Mouse (Mus musculus) CH12.LX (cell line): ENCODE results near the gene Tmem52. TPM values are rescaled to one million over a fixed set of nuclear protein-coding genes. Genes with fewer than 3 reads are reported as not detected.

Experiments used
- DNase-seq: peaks from one replicate; pipeline ENCODE4 v3.0.0-alpha.2; 2013; ENCODE audit errors: extremely low read depth
- H3K27ac ChIP-seq: 2 replicates; pipeline ENCODE4 v1.5.1; 2012; ENCODE audit warnings: low read depth, mild to moderate bottlenecking, control low read depth, moderate library complexity; ENCODE audit not compliant: insufficient read depth
- H3K27me3 ChIP-seq: replicated peaks from 2 replicates; pipeline ENCODE3; 2012; ENCODE audit warnings: inconsistent platforms
- H3K36me3 ChIP-seq, 2 experiments: replicated peaks in 1 of 2; 2 replicates each; pipeline versions ENCODE3 to v1.6.1; 2012; ENCODE audit warnings: inconsistent platforms in 1 of 2, low read length in 1 of 2, mild to moderate bottlenecking in 1 of 2, mixed read lengths in 1 of 2, moderate library complexity in 1 of 2; ENCODE audit not compliant: control insufficient read depth in 1 of 2, insufficient read depth in 1 of 2
- H3K4me1 ChIP-seq, 2 experiments: 2 replicates each; pipeline ENCODE4 v1.6.1; 2012; ENCODE audit warnings: inconsistent platforms in 1 of 2, moderate library complexity in 1 of 2; ENCODE audit not compliant: insufficient read depth in 2 of 2, control insufficient read depth in 1 of 2
- H3K4me2 ChIP-seq: 2 replicates; pipeline ENCODE4 v1.6.1; 2012; ENCODE audit warnings: low read depth, mild to moderate bottlenecking, control low read depth; ENCODE audit not compliant: poor library complexity, insufficient read depth, severe bottlenecking
- H3K4me3 ChIP-seq, 3 experiments: fragments of 150-350 bp in 1 of 3; sonication (generic) in 1 of 3; replicated peaks in 1 of 3; 2 replicates each; pipeline versions ENCODE3 to v1.5.1; 2011 to 2012; ENCODE audit warnings: low read depth in 2 of 3, low read length in 2 of 3, mild to moderate bottlenecking in 2 of 3, moderate library complexity in 2 of 3, control low read depth in 1 of 3, improper control_type of control experiment in 1 of 3, inconsistent platforms in 1 of 3, mixed read lengths in 1 of 3; ENCODE audit not compliant: poor library complexity in 1 of 3
- H3K79me2 ChIP-seq: replicated peaks from 2 replicates; pipeline ENCODE4 v1.6.1; 2012; ENCODE audit warnings: mild to moderate bottlenecking, moderate library complexity; ENCODE audit not compliant: control insufficient read depth, poor library complexity, insufficient read depth, severe bottlenecking; ENCODE audit errors: extremely low read depth
- H3K9ac ChIP-seq: 2 replicates; pipeline ENCODE4 v1.6.1; 2012; ENCODE audit warnings: low read depth, mild to moderate bottlenecking, control low read depth, moderate library complexity; ENCODE audit not compliant: insufficient read depth
- H3K9me3 ChIP-seq: replicated peaks from 2 replicates; pipeline ENCODE3; 2012; ENCODE audit warnings: low read length, inconsistent platforms, mixed read lengths
- CHD1 ChIP-seq: IDR thresholded peaks from 2 replicates; pipeline ENCODE4 v1.6.1; 2012; ENCODE audit warnings: low read depth, low read length, improper control_type of control experiment, inconsistent platforms
- CHD2 ChIP-seq: IDR thresholded peaks from 2 replicates; pipeline ENCODE4 v1.6.1; 2011; ENCODE audit warnings: low read length, improper control_type of control experiment
- EP300 ChIP-seq: IDR thresholded peaks from 2 replicates; pipeline ENCODE4 v1.6.1; 2011; ENCODE audit warnings: low read length, improper control_type of control experiment
- HCFC1 ChIP-seq: IDR thresholded peaks from 2 replicates; pipeline ENCODE4 v1.6.1; 2012; ENCODE audit warnings: low read depth, mild to moderate bottlenecking, inconsistent platforms, low read length, improper control_type of control experiment
- IRF4 ChIP-seq: IDR thresholded peaks from 2 replicates; pipeline ENCODE4 v1.6.1; 2014; ENCODE audit warnings: low read depth, mild to moderate bottlenecking, inconsistent platforms, low read length, improper control_type of control experiment
- MAX ChIP-seq: IDR thresholded peaks from 2 replicates; pipeline ENCODE4 v1.6.1; 2011; ENCODE audit warnings: low read length, improper control_type of control experiment
- MEF2A ChIP-seq: IDR thresholded peaks from 2 replicates; pipeline ENCODE4 v1.6.1; 2014; ENCODE audit warnings: low read depth, mild to moderate bottlenecking, inconsistent platforms, low read length, improper control_type of control experiment, borderline replicate concordance
- NRF1 ChIP-seq: IDR thresholded peaks from 2 replicates; pipeline ENCODE4 v1.6.1; 2014; ENCODE audit warnings: low read depth, mild to moderate bottlenecking, inconsistent platforms, low read length, improper control_type of control experiment, moderate library complexity
- POLR2A ChIP-seq: IDR thresholded peaks from 2 replicates; pipeline ENCODE4 v1.6.1; 2011; ENCODE audit warnings: low read depth, mild to moderate bottlenecking, improper control_type of control experiment, low read length
- POLR2AphosphoS2 ChIP-seq: IDR thresholded peaks from 2 replicates; pipeline ENCODE4 v1.6.1; 2011; ENCODE audit warnings: low read depth, low read length, improper control_type of control experiment
- RAD21 ChIP-seq: IDR thresholded peaks from 2 replicates; pipeline ENCODE4 v1.6.1; 2011; ENCODE audit warnings: low read depth, mild to moderate bottlenecking, low read length, improper control_type of control experiment, moderate library complexity
- SIN3A ChIP-seq: IDR thresholded peaks from 2 replicates; pipeline ENCODE4 v1.6.1; 2012; ENCODE audit warnings: low read length, improper control_type of control experiment, inconsistent platforms
- SMC3 ChIP-seq: IDR thresholded peaks from 2 replicates; pipeline ENCODE4 v1.6.1; 2011; ENCODE audit warnings: low read depth, low read length, improper control_type of control experiment
- TCF12 ChIP-seq: IDR thresholded peaks from 2 replicates; pipeline ENCODE4 v1.6.1; 2014; ENCODE audit warnings: low read depth, mild to moderate bottlenecking, inconsistent platforms, low read length, improper control_type of control experiment
- UBTF ChIP-seq: IDR thresholded peaks from 2 replicates; pipeline ENCODE4 v1.6.1; 2012; ENCODE audit warnings: low read depth, mild to moderate bottlenecking, inconsistent platforms, low read length, improper control_type of control experiment, moderate library complexity
- USF1 ChIP-seq: IDR thresholded peaks from 2 replicates; pipeline ENCODE4 v1.6.1; 2014; ENCODE audit warnings: low read depth, mild to moderate bottlenecking, inconsistent platforms, low read length, improper control_type of control experiment
- ZC3H11A ChIP-seq: IDR thresholded peaks from 2 replicates; pipeline ENCODE4 v1.6.1; 2012; ENCODE audit warnings: low read depth, mild to moderate bottlenecking, inconsistent platforms, low read length, improper control_type of control experiment
- ZKSCAN1 ChIP-seq: IDR thresholded peaks from 2 replicates; pipeline ENCODE4 v1.6.1; 2012; ENCODE audit warnings: low read depth, inconsistent platforms, low read length, improper control_type of control experiment, borderline replicate concordance
- ZMIZ1 ChIP-seq: IDR thresholded peaks from 2 replicates; pipeline ENCODE4 v1.6.1; 2012; ENCODE audit warnings: low read depth, mild to moderate bottlenecking, inconsistent platforms, low read length, improper control_type of control experiment
- dilution Hi-C: fragments of 300-500 bp; cut with MboI; formaldehyde crosslinking; loops from 2 replicates; pipeline ENCODE4 v1.14.3; 2020; ENCODE audit warnings: low sequenced_read_pairs; ENCODE audit not compliant: extremely low pct_unique_long_range_greater_than_20kb, extremely low pct_ligation_motif_present
- in situ Hi-C: fragments of 300-500 bp; cut with MboI; formaldehyde crosslinking; loops from 3 replicates; pipeline ENCODE4 v1.14.3; 2019; ENCODE audit warnings: low sequenced_read_pairs, low pct_ligation_motif_present, low pct_unique_long_range_greater_than_20kb, mixed read lengths
- polyA plus RNA-seq: library from polyadenylated mRNA; unstranded; fragments of >175 nt; gene quantifications from 2 replicates; pipeline ENCODE4 v1.2.1, GENCODE M21; 2012; ENCODE audit warnings: low read depth; ENCODE audit not compliant: insufficient read length
- total RNA-seq, 2 experiments: library from RNA; depleted of rRNA; stranded (reverse); fragments of 300-350 nt in 1 of 2; fragments of >200 nt in 1 of 2; gene quantifications; 2 replicates each; pipeline ENCODE4 v1.2.3; 2012 to 2014

The Tmem52 gene
- total and polyA plus RNA-seq, 3 experiments = 0.34 to 0.59 TPM; not detected in 1

DNA sequence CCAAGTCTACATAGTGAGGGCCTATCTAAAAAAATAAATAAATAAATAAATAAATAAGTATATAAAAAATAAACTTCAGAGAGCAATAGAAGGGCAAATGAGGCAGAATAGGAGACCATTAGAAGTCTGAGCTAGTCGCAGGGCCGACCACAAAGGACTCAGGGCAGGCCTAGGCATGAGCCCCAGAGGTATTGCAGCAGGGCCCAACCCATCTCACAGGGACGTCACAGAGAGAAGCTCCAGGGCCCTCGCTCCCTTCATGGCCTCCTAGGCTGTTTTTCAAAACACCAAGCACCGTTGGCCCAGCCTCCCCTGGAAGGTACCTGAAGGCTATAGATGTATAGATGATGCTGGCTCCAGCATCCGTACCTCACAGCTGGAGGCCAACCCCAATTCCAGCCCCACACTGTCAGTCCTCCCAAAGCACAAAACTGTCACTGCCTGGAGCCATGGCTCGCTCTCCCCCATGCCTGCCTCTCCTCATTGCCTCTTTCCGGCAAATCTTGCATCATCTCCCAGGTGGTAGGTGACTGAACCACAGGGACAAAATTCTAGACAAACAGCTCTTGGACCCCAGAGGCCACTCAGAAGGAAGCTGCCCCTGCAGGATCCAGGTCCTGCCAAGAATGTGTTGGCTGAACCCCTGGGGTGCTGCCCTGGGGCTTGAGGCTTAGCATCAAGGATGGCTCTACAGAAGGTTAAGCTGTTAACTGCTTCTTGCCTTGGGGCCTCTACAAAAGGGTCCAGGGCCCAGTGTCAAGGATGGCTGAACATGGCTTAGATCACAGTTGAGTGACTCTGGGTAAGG is 14.0 kb downstream of the Tmem52 start (continued):
- 0 out of 2 replicates have a peak, but pooled peaks have one; percentile 53 for TF ChIP-seq MEF2A
- TF ChIP-seq CHD1 = peak; percentile 97
- TF ChIP-seq UBTF = peak; percentile 15; the same call in 1 of the 2 replicates
- peak; percentile 36; the same call in 1 of the 2 replicates for TF ChIP-seq IRF4
- TF ChIP-seq USF1 = no peak
- TF ChIP-seq MAX = peak; percentile 71
- TF ChIP-seq TCF12 = peak; percentile 70; the same call in 1 of the 2 replicates
- TF ChIP-seq NRF1 = peak; percentile 30; the same call in 1 of the 2 replicates
- TF ChIP-seq SMC3 = peak; percentile 1; the same call in 1 of the 2 replicates
- 0 out of 2 replicates have a peak, but pooled peaks have one; percentile 21 for TF ChIP-seq SIN3A
- no peak; the same call in 1 of the 2 replicates for TF ChIP-seq POLR2AphosphoS2
- TF ChIP-seq ZC3H11A = no peak

- in situ Hi-C loops (loop anchor here (10.0 kb wide), 1 partner anchor 209 kb away; the partner anchor contains the start of gene Fndc10), dilution Hi-C loops (no loop called here)
- no peak for DNase-seq
- no peak for TF ChIP-seq ZKSCAN1
- Histone ChIP-seq H3K4me1 (peaks cover 51 to 90% of the 10 kb centered on the region in 2 experiments), H3K36me3 (no peaks in the 10 kb centered on the region), H3K4me2 (no peak overlapping the region), H3K9me3 (no peaks in the 10 kb centered on the region), H3K79me2 (no peaks in the 10 kb centered on the region), H3K27me3 (no peaks in the 10 kb centered on the region), H3K9ac (no peak overlapping the region), H3K27ac (no peak overlapping the region; the same call in 1 of the 2 replicates), H3K4me3 (no peak overlapping the region)
These were observed 16.6 kb downstream of the Tmem52 start for GRCm38 (mm10) chr4:155485521-155485920.

DNA sequence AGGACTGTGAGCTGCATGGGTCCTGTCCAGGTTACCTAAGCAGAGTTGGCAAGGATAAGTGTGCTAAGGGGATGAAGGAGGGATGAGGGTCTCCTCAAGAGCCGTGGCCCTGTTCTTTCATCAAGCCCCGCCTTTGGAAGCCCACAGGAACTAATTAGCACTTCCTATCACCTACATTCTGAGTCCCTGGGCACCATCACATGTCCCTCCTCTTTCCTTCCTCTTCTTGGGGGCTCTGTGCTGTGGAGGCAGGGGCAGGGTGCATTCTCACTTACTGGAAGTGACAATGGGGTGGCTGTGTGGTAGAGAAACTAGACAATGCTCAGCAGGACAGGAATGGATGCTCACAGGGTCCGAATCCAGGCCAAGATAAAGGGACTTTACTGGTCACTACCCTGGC is 18.8 kb downstream of the Tmem52 start:
- H3K79me2 ChIP-seq = peaks cover 15% of the 10 kb centered on the region
- TF ChIP-seq ZMIZ1 (no peak), POLR2A (no peak), EP300 (no peak), HCFC1 (no peak), CHD2 (0 out of 2 replicates have a peak, but pooled peaks have one; percentile 30), RAD21 (no peak)
- H3K9ac ChIP-seq = no peak overlapping the region
- dilution Hi-C loops = no loop called here
- in situ Hi-C loops = loop anchor here (10.0 kb wide), 1 partner anchor 207 kb away; the partner anchor contains the start of gene Fndc10
- DNase-seq = no peak
- H3K9me3 ChIP-seq = no peaks in the 10 kb centered on the region
- no peak overlapping the region for H3K4me2 ChIP-seq
- no peak overlapping the region for H3K4me3 ChIP-seq
- H3K4me1 ChIP-seq = peaks cover 44 to 77% of the 10 kb centered on the region in 2 experiments
- H3K27me3 ChIP-seq = no peaks in the 10 kb centered on the region
- no peak overlapping the region for H3K27ac ChIP-seq
- H3K36me3 ChIP-seq = no peaks in the 10 kb centered on the region
